Mouse (Mus musculus): Measurements from ENCODE around the gene Gm21954. TPM values are rescaled to one million over a fixed set of nuclear protein-coding genes. Genes with fewer than 3 reads are reported as not detected.

Gene Gm21954
- total RNA-seq (2023), result not detected

GRCm38 (mm10) chr3:55472110-55472509 lies at the start of gene Gm21954:
Gene Gm21954, minus strand, starts transcription at chr3:55472210.

Other genes starting within 250 kb of the Gm21954 start
- 0.12 TPM for gene Dclk1, start 229.8 kb downstream of the Gm21954 start, total RNA-seq (2023)

Measured in CD4-positive naive resting alpha-beta T cell, adult 76 days (primary cell).